Comparison of ENCODE assay signal across 8 mouse cellular contexts in the genomic region with DNA sequence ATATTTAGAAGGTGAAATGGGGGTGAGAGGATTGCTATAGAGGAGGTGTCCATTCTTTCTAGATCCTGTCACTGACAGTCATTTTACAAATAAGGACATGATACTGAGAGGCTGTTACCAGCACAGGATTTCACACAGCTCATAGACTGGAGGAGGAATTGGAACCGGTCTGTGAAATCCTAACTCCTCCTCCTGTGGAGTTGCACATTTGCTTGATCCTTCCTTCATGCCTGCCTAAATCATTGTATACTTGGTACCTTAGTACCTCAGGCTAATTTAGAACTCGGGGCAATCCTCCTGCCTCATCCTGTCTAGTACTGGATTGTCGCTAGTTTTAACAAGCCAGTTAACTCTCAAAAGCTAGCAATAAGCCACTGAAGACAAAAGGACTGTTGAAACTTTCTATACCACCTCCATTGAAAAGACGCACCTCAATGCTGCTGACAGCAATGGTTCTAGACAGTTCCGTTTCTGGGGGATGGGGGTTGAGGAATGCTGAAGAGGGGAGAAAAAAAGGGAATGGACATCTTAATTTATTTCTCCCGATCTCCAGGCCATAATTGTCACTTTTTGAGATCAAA. TPM values are rescaled to one million over a fixed set of nuclear protein-coding genes. Genes with fewer than 3 reads are reported as not detected.
DNase-seq lines count a peak whose midpoint lies in the region; ATAC-seq and TF ChIP-seq lines count a peak whose summit lies in the region.

No protein-coding gene starts in this region.

- WGBS in heart, embryonic 10.5 days = 7% methylated on average over 6 of the region's 6 CpGs
- WGBS in forebrain, embryonic 16.5 days = 4% methylated on average over 6 of the region's 6 CpGs
- 4% methylated on average over 6 of the region's 6 CpGs for WGBS in liver, embryonic 16.5 days (ENCODE audit: insufficient replicate concordance)

- peaks cover 28% of the 10 kb centered on the region for H3K27me3 ChIP-seq in heart, embryonic 10.5 days (ENCODE audit: insufficient read depth, poor library complexity, severe bottlenecking)
- no peaks in the 10 kb centered on the region for H3K27me3 ChIP-seq in ES-Bruce4 (ENCODE audit: control insufficient read depth, insufficient read depth, low read length, poor library complexity, severe bottlenecking)
- peaks cover 30% of the 10 kb centered on the region for H3K27me3 ChIP-seq in forebrain, embryonic 16.5 days (replicated peaks; ENCODE audit: control insufficient read depth, insufficient read depth, low read length)
- peaks cover 30% of the 10 kb centered on the region for H3K27me3 ChIP-seq in liver, embryonic 16.5 days (ENCODE audit: control insufficient read depth, insufficient read depth, low read depth, low read length)

- ATAC-seq in forebrain, embryonic 16.5 days = peak; percentile 37
- ATAC-seq in liver, embryonic 16.5 days (ENCODE audit: low read depth) = no peak
- ATAC-seq in megakaryocyte-erythroid progenitor cell, adult 5-6 weeks (replicated peaks; ENCODE audit: low FRiP score, low TSS enrichment, poor library complexity, severe bottlenecking) = no peak

- peaks cover 36% of the 10 kb centered on the region for H3K4me1 ChIP-seq in heart, embryonic 10.5 days
- H3K4me1 ChIP-seq in ES-Bruce4 (ENCODE audit: control insufficient read depth, insufficient read depth, low read length) = no peaks in the 10 kb centered on the region
- H3K4me1 ChIP-seq in forebrain, embryonic 16.5 days (replicated peaks; ENCODE audit: control insufficient read depth, insufficient read depth, low read length) = peaks cover 22% of the 10 kb centered on the region
- H3K4me1 ChIP-seq in liver, embryonic 16.5 days (ENCODE audit: control insufficient read depth, low read depth, low read length) = peaks cover 23% of the 10 kb centered on the region

- H3K36me3 ChIP-seq in heart, embryonic 10.5 days = no peaks in the 10 kb centered on the region
- H3K36me3 ChIP-seq in ES-Bruce4 (ENCODE audit: control insufficient read depth, insufficient read depth, low read length, poor library complexity, severe bottlenecking) = no peaks in the 10 kb centered on the region
- no peaks in the 10 kb centered on the region for H3K36me3 ChIP-seq in forebrain, embryonic 16.5 days (ENCODE audit: control insufficient read depth, insufficient read depth)
- H3K36me3 ChIP-seq in liver, embryonic 16.5 days (ENCODE audit: control insufficient read depth, insufficient read depth) = no peaks in the 10 kb centered on the region

- no peaks in the 10 kb centered on the region for H3K9me3 ChIP-seq in heart, embryonic 10.5 days
- H3K9me3 ChIP-seq in ES-Bruce4 (replicated peaks; ENCODE audit: control insufficient read depth, insufficient read depth, low read length, poor library complexity, severe bottlenecking) = no peaks in the 10 kb centered on the region
- H3K9me3 ChIP-seq in forebrain, embryonic 16.5 days (ENCODE audit: control insufficient read depth, low read length) = no peaks in the 10 kb centered on the region
- no peaks in the 10 kb centered on the region for H3K9me3 ChIP-seq in liver, embryonic 16.5 days (replicated peaks; ENCODE audit: control insufficient read depth, low read length)

- H3K4me3 ChIP-seq in heart, embryonic 10.5 days = peak overlapping the region; percentile 95
- peak overlapping the region; percentile 31 for H3K4me3 ChIP-seq in ES-Bruce4 (ENCODE audit: low read depth, low read length)
- H3K4me3 ChIP-seq in forebrain, embryonic 16.5 days (replicated peaks; ENCODE audit: low read length) = peak overlapping the region; percentile 89
- peak overlapping the region; percentile 95 for H3K4me3 ChIP-seq in liver, embryonic 16.5 days (ENCODE audit: low read depth, low read length)

- no peak for TF ChIP-seq EP300 in ES-Bruce4 (IDR thresholded peaks at IDR 0.05; ENCODE audit: insufficient read depth, low read depth, low read length)

- peak overlapping the region; percentile 60 for H3K9ac ChIP-seq in ES-Bruce4 (ENCODE audit: low read depth, poor library complexity, severe bottlenecking)
- H3K9ac ChIP-seq in forebrain, embryonic 16.5 days (replicated peaks; ENCODE audit: low read depth, low read length) = peak overlapping the region; percentile 89
- H3K9ac ChIP-seq in liver, embryonic 16.5 days (ENCODE audit: low read depth, low read length) = peak overlapping the region; percentile 99

- TF ChIP-seq POLR2A in ES-Bruce4 (IDR thresholded peaks at IDR 0.05; ENCODE audit: insufficient read depth, low read length) = no peak

- H3K4me2 ChIP-seq in forebrain, embryonic 16.5 days (ENCODE audit: low read length) = peak overlapping the region; percentile 88
- H3K4me2 ChIP-seq in liver, embryonic 16.5 days (ENCODE audit: low read depth, low read length) = peak overlapping the region; percentile 88

- TF ChIP-seq CTCF in ES-Bruce4 (IDR thresholded peaks at IDR 0.05; ENCODE audit: low read depth, low read length) = no peak

- no peak for DNase-seq in heart, embryonic 10.5 days (ENCODE audit: low spot score)
- no peak for DNase-seq in heart, postnatal 4 days
- no peak for DNase-seq in cerebellum, postnatal 4 days (ENCODE audit: low spot score in 2 of 2)
- no peak for DNase-seq in left cerebral cortex, adult 8-10 months (ENCODE audit: low spot score in 2 of 2)

- peak overlapping the region; percentile 99 for H3K27ac ChIP-seq in heart, embryonic 10.5 days
- no peak overlapping the region for H3K27ac ChIP-seq in ES-Bruce4 (ENCODE audit: insufficient read depth, low read length)
- no peak overlapping the region for H3K27ac ChIP-seq in forebrain, embryonic 16.5 days (ENCODE audit: low read length)
- H3K27ac ChIP-seq in liver, embryonic 16.5 days (ENCODE audit: low read length) = peak overlapping the region; percentile 88

RNA-seq across cellular contexts. Expression of a gene that starts 0.6 kb away (rescaled TPM):
- 83.2 and 93.0 TPM in 2 replicates for polyA plus RNA-seq in heart, embryonic 10.5 days (2016; fragmentation: Nextera tagmentation; extraction: Ambion mirVana)
- 100 to 1,000 TPM; 122 to 123 TPM for total RNA-seq in heart, postnatal 4 days (2021)
- polyA plus RNA-seq in ES-Bruce4 (2011; ENCODE audit: insufficient read depth, insufficient read length, low read depth, missing spikeins) = 41.5 and 52.4 TPM in 2 replicates
- polyA plus RNA-seq in forebrain, embryonic 16.5 days (2015; fragmentation: Nextera tagmentation; extraction: Ambion mirVana) = 150 and 158 TPM in 2 replicates
- polyA plus RNA-seq in liver, embryonic 16.5 days (2015; fragmentation: Nextera tagmentation; extraction: Ambion mirVana) = 23.0 and 26.9 TPM in 2 replicates
- total RNA-seq in megakaryocyte-erythroid progenitor cell, adult 5-6 weeks (2014; fragmentation: Nextera tagmentation) = 45.8 and 68.1 TPM in 2 replicates
- total RNA-seq in megakaryocyte-erythroid progenitor cell, adult 5-6 weeks (2017) = 30.5 and 42.4 TPM in 2 replicates
- 100 to 1,000 TPM; 347 to 364 (median 356) TPM for total RNA-seq in left cerebral cortex, adult 8-10 months (2022)

RNA-seq across cellular contexts. Expression of a gene that starts 8.9 kb away (rescaled TPM):
- 0.23 and 0.50 TPM in 2 replicates for polyA plus RNA-seq in heart, embryonic 10.5 days (2016; fragmentation: Nextera tagmentation; extraction: Ambion mirVana)
- under 1 TPM in 1 of 2 experiments, not detected in 1; 0.14 TPM for total RNA-seq in heart, postnatal 4 days (2021)
- not detected in 2 replicates for polyA plus RNA-seq in ES-Bruce4 (2011; ENCODE audit: insufficient read depth, insufficient read length, low read depth, missing spikeins)
- polyA plus RNA-seq in forebrain, embryonic 16.5 days (2015; fragmentation: Nextera tagmentation; extraction: Ambion mirVana) = 7.8 and 9.4 TPM in 2 replicates
- polyA plus RNA-seq in liver, embryonic 16.5 days (2015; fragmentation: Nextera tagmentation; extraction: Ambion mirVana) = 0.15 and 0.30 TPM in 2 replicates
- total RNA-seq in megakaryocyte-erythroid progenitor cell, adult 5-6 weeks (2014; fragmentation: Nextera tagmentation) = 0.52 TPM in 1 of 2 replicates, not detected in the other
- total RNA-seq in megakaryocyte-erythroid progenitor cell, adult 5-6 weeks (2017) = not detected in 2 replicates
- total RNA-seq in left cerebral cortex, adult 8-10 months (2022) = 10 to 100 TPM; 26.4 to 29.4 (median 28.3) TPM

RNA-seq across cellular contexts. Expression of a gene that starts 8.9 kb away (rescaled TPM):
- 6.9 and 7.3 TPM in 2 replicates for polyA plus RNA-seq in heart, embryonic 10.5 days (2016; fragmentation: Nextera tagmentation; extraction: Ambion mirVana)
- total RNA-seq in heart, postnatal 4 days (2021) = 1 to 10 TPM; 1.6 to 1.8 TPM
- 7.3 and 7.9 TPM in 2 replicates for polyA plus RNA-seq in ES-Bruce4 (2011; ENCODE audit: insufficient read depth, insufficient read length, low read depth, missing spikeins)
- 18.2 and 21.7 TPM in 2 replicates for polyA plus RNA-seq in forebrain, embryonic 16.5 days (2015; fragmentation: Nextera tagmentation; extraction: Ambion mirVana)
- 0.39 and 0.85 TPM in 2 replicates for polyA plus RNA-seq in liver, embryonic 16.5 days (2015; fragmentation: Nextera tagmentation; extraction: Ambion mirVana)
- total RNA-seq in megakaryocyte-erythroid progenitor cell, adult 5-6 weeks (2014; fragmentation: Nextera tagmentation) = 4.5 TPM in 1 of 2 replicates, not detected in the other
- total RNA-seq in megakaryocyte-erythroid progenitor cell, adult 5-6 weeks (2017) = not detected in 2 replicates
- 10 to 100 TPM; 31.8 to 39.1 (median 34.5) TPM for total RNA-seq in left cerebral cortex, adult 8-10 months (2022)

RNA-seq across cellular contexts. Expression of a gene that starts 29.9 kb away (rescaled TPM):
- polyA plus RNA-seq in heart, embryonic 10.5 days (2016; fragmentation: Nextera tagmentation; extraction: Ambion mirVana) = 18.4 and 24.4 TPM in 2 replicates
- 10 to 100 TPM; 11.7 to 13.1 TPM for total RNA-seq in heart, postnatal 4 days (2021)
- polyA plus RNA-seq in ES-Bruce4 (2011; ENCODE audit: insufficient read depth, insufficient read length, low read depth, missing spikeins) = 10.4 and 10.5 TPM in 2 replicates
- 6.9 and 7.4 TPM in 2 replicates for polyA plus RNA-seq in forebrain, embryonic 16.5 days (2015; fragmentation: Nextera tagmentation; extraction: Ambion mirVana)
- polyA plus RNA-seq in liver, embryonic 16.5 days (2015; fragmentation: Nextera tagmentation; extraction: Ambion mirVana) = 16.1 and 16.4 TPM in 2 replicates
- 0.49 TPM in 1 of 2 replicates, not detected in the other for total RNA-seq in megakaryocyte-erythroid progenitor cell, adult 5-6 weeks (2014; fragmentation: Nextera tagmentation)
- 0.42 TPM in 1 of 2 replicates, not detected in the other for total RNA-seq in megakaryocyte-erythroid progenitor cell, adult 5-6 weeks (2017)
- total RNA-seq in left cerebral cortex, adult 8-10 months (2022) = 100 to 1,000 TPM in 1 of 4 experiments, 10 to 100 TPM in 3; 91.4 to 114 (median 92.8) TPM

RNA-seq across cellular contexts. Expression of a gene that starts 39.9 kb away (rescaled TPM):
- 11.4 and 16.1 TPM in 2 replicates for polyA plus RNA-seq in heart, embryonic 10.5 days (2016; fragmentation: Nextera tagmentation; extraction: Ambion mirVana)
- 10 to 100 TPM; 14.9 to 17.4 TPM for total RNA-seq in heart, postnatal 4 days (2021)
- polyA plus RNA-seq in ES-Bruce4 (2011; ENCODE audit: insufficient read depth, insufficient read length, low read depth, missing spikeins) = 9.0 and 11.6 TPM in 2 replicates
- polyA plus RNA-seq in forebrain, embryonic 16.5 days (2015; fragmentation: Nextera tagmentation; extraction: Ambion mirVana) = 11.4 and 14.4 TPM in 2 replicates
- polyA plus RNA-seq in liver, embryonic 16.5 days (2015; fragmentation: Nextera tagmentation; extraction: Ambion mirVana) = 4.1 and 5.2 TPM in 2 replicates
- total RNA-seq in megakaryocyte-erythroid progenitor cell, adult 5-6 weeks (2014; fragmentation: Nextera tagmentation) = 11.2 and 20.1 TPM in 2 replicates
- 28.8 and 32.8 TPM in 2 replicates for total RNA-seq in megakaryocyte-erythroid progenitor cell, adult 5-6 weeks (2017)
- total RNA-seq in left cerebral cortex, adult 8-10 months (2022) = 10 to 100 TPM; 22.0 to 26.8 (median 25.4) TPM

Comparison
In these comparisons a context has a peak if more than half of its experiments do, and no peak if none do; other contexts are left out.
1. H3K27ac ChIP-seq: peak in heart, embryonic 10.5 days (single experiment) and liver, embryonic 16.5 days (single experiment); none in ES-Bruce4 (single experiment) and forebrain, embryonic 16.5 days (single experiment).
2. H3K4me3 ChIP-seq: peak in every context shown above with its lines; median percentile 95 in heart, embryonic 10.5 days; 95 in liver, embryonic 16.5 days; 89 in forebrain, embryonic 16.5 days; 31 in ES-Bruce4.
3. Peak in every context shown above with its lines, with median percentiles within 50 percentile points of each other: H3K9ac ChIP-seq.